Mouse (Mus musculus): Measurements from ENCODE around the gene Msl2. TPM values are rescaled to one million over a fixed set of nuclear protein-coding genes. Genes with fewer than 3 reads are reported as not detected.

Msl2 gene
- polyA plus RNA-seq, 1 experiment from 2014 or later: 5.0 TPM

Other genes with a start within 250 kb of the Msl2 start
- gene Pccb, start 39.2 kb upstream of the Msl2 start, polyA plus RNA-seq (2015; fragmentation: Nextera tagmentation; extraction: Ambion mirVana): 19.9 and 20.7 TPM in 2 replicates
- gene Ppp2r3a, start 177.7 kb downstream of the Msl2 start, polyA plus RNA-seq (2015; fragmentation: Nextera tagmentation; extraction: Ambion mirVana): 25.2 and 27.2 TPM in 2 replicates